Mouse (Mus musculus): ENCODE data around the gene Serpina3n. TPM values are rescaled to one million over a fixed set of nuclear protein-coding genes. Genes with fewer than 3 reads are reported as not detected.
"Not testable (repeated sequence)": the region's sequence is repeated elsewhere in the genome, so short reads cannot be mapped to it uniquely, and the experiment has no call there.

Gene Serpina3n
- not detected in 2 replicates for total RNA-seq (2012; rRNA removed)
- total RNA-seq (2014; rRNA removed) = not detected in 2 replicates
- not detected in 2 replicates for polyA plus RNA-seq (2012; ENCODE audit: insufficient read length, low read depth)

DNA sequence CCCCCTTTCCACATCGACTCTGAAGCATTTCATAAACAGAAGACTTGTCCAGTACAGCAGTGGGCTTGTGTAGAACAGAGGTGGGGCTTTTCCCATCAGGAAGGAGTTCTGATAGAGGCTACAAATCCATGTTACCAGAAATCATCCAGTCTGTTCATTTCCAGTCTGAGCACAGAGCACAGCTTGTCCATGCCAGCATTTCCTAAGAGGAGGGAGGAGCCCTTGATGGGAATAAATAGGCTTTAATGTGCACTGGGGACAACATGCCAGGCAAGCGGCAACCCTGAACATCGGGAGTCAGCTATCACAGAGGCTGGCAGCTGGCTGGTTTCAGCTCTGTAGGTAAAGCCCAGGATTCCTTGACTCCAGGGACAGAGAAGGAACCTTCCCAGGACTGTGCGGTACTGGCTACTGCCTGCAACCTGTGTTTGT, at the start of gene Serpina3n:
Serpina3n (plus strand) TSS at position 276 of the 432 bp plus-strand sequence.
- no peak within 1 kb of the TSS for H3K4me3 ChIP-seq (replicated peaks in 1 of 3; ENCODE audit: low read depth in 2 of 3, low read length in 2 of 3, poor library complexity in 1 of 3)
- H3K27ac ChIP-seq (ENCODE audit: insufficient read depth, low read depth) = no peak within 1 kb of the TSS
- dilution Hi-C loops (cut with MboI; ENCODE audit: extremely low pct_ligation_motif_present, extremely low pct_unique_long_range_greater_than_20kb, low sequenced_read_pairs) (no loop called here), in situ Hi-C loops (cut with MboI; ENCODE audit: low pct_ligation_motif_present, low pct_unique_long_range_greater_than_20kb, low sequenced_read_pairs) (no loop called here)
- TF ChIP-seq GABPA (IDR thresholded peaks at IDR 0.05; ENCODE audit: insufficient replicate concordance, low read depth, low read length) = no peak
- no peak for TF ChIP-seq RCOR1 (conservative IDR thresholded peaks at IDR 0.05; ENCODE audit: low read depth, low read length)
- no peak for TF ChIP-seq MEF2A (IDR thresholded peaks at IDR 0.05; ENCODE audit: borderline replicate concordance, low read depth, low read length)
- TF ChIP-seq E2F4 (IDR thresholded peaks at IDR 0.05; ENCODE audit: insufficient replicate concordance, low read depth, low read length) = no peak
- no peak for DNase-seq (ENCODE audit: extremely low read depth)
- peaks cover 2% of the 10 kb centered on the region for H3K9me3 ChIP-seq (replicated peaks; ENCODE audit: low read length)
- H3K9ac ChIP-seq (ENCODE audit: insufficient read depth, low read depth) = no peak within 1 kb of the TSS
- H3K4me2 ChIP-seq (ENCODE audit: insufficient read depth, low read depth, poor library complexity, severe bottlenecking) = no peak within 1 kb of the TSS
- no peaks in the 10 kb centered on the region for H3K79me2 ChIP-seq (replicated peaks; ENCODE audit: control insufficient read depth, extremely low read depth, insufficient read depth, poor library complexity, severe bottlenecking)
- peaks cover 3 to 9% of the 10 kb centered on the region in 2 experiments; a peak in 2 of 4 replicates for H3K4me1 ChIP-seq (ENCODE audit: control insufficient read depth in 1 of 2, insufficient read depth in 2 of 2)
- H3K36me3 ChIP-seq (replicated peaks in 1 of 2; ENCODE audit: control insufficient read depth in 1 of 2, insufficient read depth in 1 of 2, low read length in 1 of 2) = no peaks in the 10 kb centered on the region
- H3K27me3 ChIP-seq (replicated peaks) = peaks cover 52% of the 10 kb centered on the region

DNA sequence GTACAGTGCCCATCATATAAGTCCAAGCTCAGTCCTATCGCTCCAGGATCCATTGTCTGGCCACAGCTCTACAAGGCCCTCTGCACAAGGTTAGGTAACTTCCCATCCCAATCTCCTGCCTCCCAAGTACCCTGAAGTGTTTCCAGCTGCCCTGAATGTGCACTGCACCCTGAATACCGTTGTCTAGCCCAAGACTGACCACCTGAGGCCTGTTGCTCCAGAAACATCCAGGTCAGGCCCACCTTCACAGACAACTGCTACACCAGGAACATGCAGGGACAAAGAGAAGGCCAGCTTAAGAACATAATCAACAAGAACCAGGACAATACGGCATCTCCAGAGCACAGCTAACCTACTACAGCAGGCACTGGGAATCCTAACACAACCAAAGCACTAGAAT, 36.5 kb upstream of the Serpina3n start:
- dilution Hi-C loops (cut with MboI; ENCODE audit: extremely low pct_ligation_motif_present, extremely low pct_unique_long_range_greater_than_20kb, low sequenced_read_pairs) = no loop called here
- DNase-seq (ENCODE audit: extremely low read depth) = no peak
- TF ChIP-seq PAX5 (IDR thresholded peaks at IDR 0.05; ENCODE audit: low read length) (no peak), BHLHE40 (IDR thresholded peaks at IDR 0.05; ENCODE audit: low read depth, low read length) (no peak), MAZ (IDR thresholded peaks at IDR 0.05; ENCODE audit: low read depth, low read length) (no peak), TCF12 (IDR thresholded peaks at IDR 0.05; ENCODE audit: low read depth, low read length) (no peak), ZKSCAN1 (IDR thresholded peaks at IDR 0.05; ENCODE audit: borderline replicate concordance, low read depth, low read length) (no peak), KAT2A (IDR thresholded peaks at IDR 0.05; ENCODE audit: insufficient replicate concordance, low read length) (no peak), RAD21 (IDR thresholded peaks at IDR 0.05; ENCODE audit: low read depth, low read length) (no peak), ELF1 (IDR thresholded peaks at IDR 0.05; ENCODE audit: low read depth, low read length) (no peak), MAFK (IDR thresholded peaks at IDR 0.05; ENCODE audit: insufficient replicate concordance, low read length) (no peak), TBP (conservative IDR thresholded peaks at IDR 0.05; ENCODE audit: low read depth, low read length) (no peak), CHD1 (IDR thresholded peaks at IDR 0.05; ENCODE audit: low read depth, low read length) (no peak), ZNF384 (IDR thresholded peaks at IDR 0.05; ENCODE audit: low read depth, low read length) (no peak), SIN3A (IDR thresholded peaks at IDR 0.05; ENCODE audit: low read length) (no peak)
- Histone ChIP-seq H3K4me2 (ENCODE audit: insufficient read depth, low read depth, poor library complexity, severe bottlenecking) (no peak overlapping the region), H3K36me3 (replicated peaks in 1 of 2; ENCODE audit: control insufficient read depth in 1 of 2, insufficient read depth in 1 of 2, low read length in 1 of 2) (no peaks in the 10 kb centered on the region), H3K9me3 (replicated peaks; ENCODE audit: low read length) (no peaks in the 10 kb centered on the region), H3K79me2 (replicated peaks; ENCODE audit: control insufficient read depth, extremely low read depth, insufficient read depth, poor library complexity, severe bottlenecking) (no peaks in the 10 kb centered on the region), H3K27me3 (replicated peaks) (peaks cover 5% of the 10 kb centered on the region), H3K9ac (ENCODE audit: insufficient read depth, low read depth) (no peak overlapping the region), H3K27ac (ENCODE audit: insufficient read depth, low read depth) (no peak overlapping the region), H3K4me1 (ENCODE audit: control insufficient read depth in 1 of 2, insufficient read depth in 2 of 2) (no peaks in the 10 kb centered on the region), H3K4me3 (replicated peaks in 1 of 3; ENCODE audit: low read depth in 2 of 3, low read length in 2 of 3, poor library complexity in 1 of 3) (no peak overlapping the region)
- in situ Hi-C loops (cut with MboI; ENCODE audit: low pct_ligation_motif_present, low pct_unique_long_range_greater_than_20kb, low sequenced_read_pairs) = no loop called here

DNA sequence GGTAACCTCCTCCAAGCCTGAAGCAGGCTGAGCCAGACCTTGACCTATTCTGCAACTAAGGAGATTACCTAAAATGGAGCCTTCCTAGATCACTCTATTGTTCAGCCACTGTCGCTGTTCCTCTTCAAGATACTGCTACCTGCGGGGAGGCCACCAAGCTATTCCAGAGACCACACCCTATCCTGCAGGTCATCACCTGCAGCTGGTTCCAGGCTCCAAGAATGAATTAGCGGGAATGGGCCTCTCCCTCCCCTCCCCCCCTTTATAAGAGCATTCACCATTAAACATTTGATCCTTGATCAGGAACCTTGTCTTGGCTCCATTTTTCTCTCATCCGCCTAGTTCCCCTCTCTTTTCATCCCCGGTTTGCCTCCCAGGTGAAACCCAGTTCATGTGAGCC, 29.4 kb upstream of the Serpina3n start:
- H3K4me3 ChIP-seq (replicated peaks in 1 of 3; ENCODE audit: low read depth in 2 of 3, low read length in 2 of 3, poor library complexity in 1 of 3) = not testable (repeated sequence)

DNA sequence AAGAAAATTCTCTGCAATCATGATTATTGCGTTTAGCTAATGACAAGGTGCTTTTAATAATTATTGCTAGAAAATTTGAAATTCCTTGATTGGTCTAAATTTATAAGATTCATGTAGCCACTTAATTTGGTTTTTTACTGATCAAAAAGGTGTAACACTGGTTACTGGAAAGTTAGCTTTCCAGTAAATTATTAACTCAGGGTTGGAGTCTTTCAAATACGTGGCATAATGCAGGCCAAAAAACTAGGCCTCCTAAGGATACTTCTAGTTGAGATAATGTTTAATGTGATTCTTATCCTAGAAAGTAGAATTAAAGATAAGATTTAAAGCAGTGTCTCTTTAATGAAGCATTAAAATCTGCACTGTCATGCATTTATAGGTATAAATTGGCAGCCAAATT, 28.2 kb upstream of the Serpina3n start:
- dilution Hi-C loops (cut with MboI; ENCODE audit: extremely low pct_ligation_motif_present, extremely low pct_unique_long_range_greater_than_20kb, low sequenced_read_pairs); H3K9ac ChIP-seq (ENCODE audit: insufficient read depth, low read depth); H3K4me3 ChIP-seq (replicated peaks in 1 of 3; ENCODE audit: low read depth in 2 of 3, low read length in 2 of 3, poor library complexity in 1 of 3); in situ Hi-C loops (cut with MboI; ENCODE audit: low pct_ligation_motif_present, low pct_unique_long_range_greater_than_20kb, low sequenced_read_pairs); H3K4me2 ChIP-seq (ENCODE audit: insufficient read depth, low read depth, poor library complexity, severe bottlenecking); H3K4me1 ChIP-seq (ENCODE audit: control insufficient read depth in 1 of 2, insufficient read depth in 2 of 2); DNase-seq (ENCODE audit: extremely low read depth); H3K27ac ChIP-seq (ENCODE audit: insufficient read depth, low read depth); H3K79me2 ChIP-seq (replicated peaks; ENCODE audit: control insufficient read depth, extremely low read depth, insufficient read depth, poor library complexity, severe bottlenecking); H3K9me3 ChIP-seq (replicated peaks; ENCODE audit: low read length); H3K36me3 ChIP-seq (replicated peaks in 1 of 2; ENCODE audit: control insufficient read depth in 1 of 2, insufficient read depth in 1 of 2, low read length in 1 of 2); H3K27me3 ChIP-seq (replicated peaks): not testable (repeated sequence)

More for the DNA sequence above, 29.4 kb upstream of the Serpina3n start:
- H3K9me3 ChIP-seq (replicated peaks; ENCODE audit: low read length); H3K79me2 ChIP-seq (replicated peaks; ENCODE audit: control insufficient read depth, extremely low read depth, insufficient read depth, poor library complexity, severe bottlenecking); H3K9ac ChIP-seq (ENCODE audit: insufficient read depth, low read depth); H3K36me3 ChIP-seq (replicated peaks in 1 of 2; ENCODE audit: control insufficient read depth in 1 of 2, insufficient read depth in 1 of 2, low read length in 1 of 2); H3K27ac ChIP-seq (ENCODE audit: insufficient read depth, low read depth); H3K4me2 ChIP-seq (ENCODE audit: insufficient read depth, low read depth, poor library complexity, severe bottlenecking); H3K27me3 ChIP-seq (replicated peaks); H3K4me1 ChIP-seq (ENCODE audit: control insufficient read depth in 1 of 2, insufficient read depth in 2 of 2); in situ Hi-C loops (cut with MboI; ENCODE audit: low pct_ligation_motif_present, low pct_unique_long_range_greater_than_20kb, low sequenced_read_pairs); DNase-seq (ENCODE audit: extremely low read depth); dilution Hi-C loops (cut with MboI; ENCODE audit: extremely low pct_ligation_motif_present, extremely low pct_unique_long_range_greater_than_20kb, low sequenced_read_pairs): not testable (repeated sequence)
